Mouse (Mus musculus): Measurements from ENCODE around the gene Zdhhc7. TPM values are rescaled to one million over a fixed set of nuclear protein-coding genes. Genes with fewer than 3 reads are reported as not detected.

The Zdhhc7 gene
- polyA plus RNA-seq, 1 experiment from 2014 or later: 24.7 TPM

GRCm38 (mm10) chr8:120074516-120074915 lies 26.8 kb downstream of the Zdhhc7 start:
- 71% methylated on average over 6 of the region's 6 CpGs for WGBS (ENCODE audit: insufficient replicate concordance)
- no peak for ATAC-seq (replicated peaks; ENCODE audit: insufficient number of reproducible peaks, low FRiP score, low TSS enrichment)
- no peak overlapping the region for H3K27ac ChIP-seq (ENCODE audit: low read depth, low read length)
- no peak overlapping the region for H3K4me3 ChIP-seq (ENCODE audit: low read depth, low read length)
- H3K9ac ChIP-seq (ENCODE audit: low read depth, low read length): no peak overlapping the region
- 0 out of 2 replicates have a peak, but pooled peaks cover 5% of the 10 kb centered on the region for H3K4me1 ChIP-seq (ENCODE audit: control insufficient read depth, insufficient read depth, low read length)
- H3K4me2 ChIP-seq: no peak overlapping the region
- H3K9me3 ChIP-seq (replicated peaks; ENCODE audit: control insufficient read depth, low read length): no peaks in the 10 kb centered on the region
- no peaks in the 10 kb centered on the region for H3K36me3 ChIP-seq (ENCODE audit: control insufficient read depth, insufficient read depth, low read length)
- H3K27me3 ChIP-seq (ENCODE audit: control insufficient read depth, insufficient read depth, low read length): peaks cover 3% of the 10 kb centered on the region; the same call in 1 of the 2 replicates

DNA sequence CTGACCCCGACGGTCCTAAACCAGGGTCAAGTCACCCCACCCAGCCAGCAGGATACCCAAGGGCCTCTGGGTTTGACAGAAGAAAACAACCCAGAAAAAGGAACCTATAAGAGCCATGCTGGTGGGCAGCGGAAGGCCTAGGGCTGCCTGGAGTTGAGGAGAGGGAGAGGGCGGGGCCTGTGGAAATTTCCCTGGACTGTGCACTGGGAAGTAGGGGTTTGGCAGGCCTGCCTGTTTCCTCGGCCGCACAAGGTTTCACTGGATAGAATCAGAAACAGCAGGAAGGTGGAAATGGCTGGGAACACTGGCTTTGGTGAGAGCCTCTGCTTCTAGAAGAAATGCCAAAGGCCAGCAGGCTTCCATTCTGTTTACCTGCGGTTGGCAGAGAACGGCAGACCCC lies 28.5 kb downstream of the Zdhhc7 start:
- no peak overlapping the region for H3K27ac ChIP-seq (ENCODE audit: low read depth, low read length)
- H3K4me3 ChIP-seq (ENCODE audit: low read depth, low read length): no peak overlapping the region
- H3K9me3 ChIP-seq (replicated peaks; ENCODE audit: control insufficient read depth, low read length): no peaks in the 10 kb centered on the region
- 0 out of 2 replicates have a peak, but pooled peaks cover 5% of the 10 kb centered on the region for H3K4me1 ChIP-seq (ENCODE audit: control insufficient read depth, insufficient read depth, low read length)
- WGBS (ENCODE audit: insufficient replicate concordance): 79% methylated on average over 8 of the region's 8 CpGs
- H3K27me3 ChIP-seq (ENCODE audit: control insufficient read depth, insufficient read depth, low read length): peaks cover 3% of the 10 kb centered on the region; the same call in 1 of the 2 replicates
- H3K9ac ChIP-seq (ENCODE audit: low read depth, low read length): no peak overlapping the region
- H3K4me2 ChIP-seq: no peak overlapping the region
- ATAC-seq (replicated peaks; ENCODE audit: insufficient number of reproducible peaks, low FRiP score, low TSS enrichment): no peak
- no peaks in the 10 kb centered on the region for H3K36me3 ChIP-seq (ENCODE audit: control insufficient read depth, insufficient read depth, low read length)

DNA sequence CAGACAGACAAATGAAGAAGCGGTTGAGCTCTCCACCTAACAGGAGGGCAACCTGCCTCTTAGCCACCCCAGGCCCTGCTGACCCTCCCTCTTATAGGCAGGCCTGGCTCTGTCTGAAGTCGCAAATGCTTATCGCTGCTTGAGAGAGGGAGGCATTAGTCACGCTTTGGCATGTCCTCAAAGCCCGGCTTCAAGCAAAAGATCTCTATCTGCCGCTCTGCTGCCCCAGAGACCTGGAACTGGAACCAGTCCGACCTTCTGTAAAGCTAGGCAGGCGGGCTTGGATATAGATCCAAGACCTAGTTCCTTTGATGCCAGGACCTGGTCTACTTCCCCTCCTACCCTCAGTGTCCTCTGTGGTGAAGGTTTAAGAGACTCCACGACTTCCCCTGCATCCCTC lies 29.0 kb downstream of the Zdhhc7 start:
- Histone ChIP-seq H3K9me3 (replicated peaks; ENCODE audit: control insufficient read depth, low read length) (peaks cover 3% of the 10 kb centered on the region), H3K4me3 (ENCODE audit: low read depth, low read length) (no peak overlapping the region), H3K27ac (ENCODE audit: low read depth, low read length) (no peak overlapping the region), H3K4me1 (ENCODE audit: control insufficient read depth, insufficient read depth, low read length) (0 out of 2 replicates have a peak, but pooled peaks cover 5% of the 10 kb centered on the region), H3K27me3 (ENCODE audit: control insufficient read depth, insufficient read depth, low read length) (peaks cover 3% of the 10 kb centered on the region; the same call in 1 of the 2 replicates), H3K36me3 (ENCODE audit: control insufficient read depth, insufficient read depth, low read length) (no peaks in the 10 kb centered on the region), H3K4me2 (no peak overlapping the region), H3K9ac (ENCODE audit: low read depth, low read length) (no peak overlapping the region)
- WGBS (ENCODE audit: insufficient replicate concordance): 59% methylated on average over 9 of the region's 9 CpGs
- ATAC-seq (replicated peaks; ENCODE audit: insufficient number of reproducible peaks, low FRiP score, low TSS enrichment): no peak

- no peak for ATAC-seq (replicated peaks; ENCODE audit: insufficient number of reproducible peaks, low FRiP score, low TSS enrichment)
- 0 out of 2 replicates have a peak, but pooled peaks cover 5% of the 10 kb centered on the region for H3K4me1 ChIP-seq (ENCODE audit: control insufficient read depth, insufficient read depth, low read length)
- no peak overlapping the region for H3K9ac ChIP-seq (ENCODE audit: low read depth, low read length)
These were observed 29.6 kb downstream of the Zdhhc7 start for GRCm38 (mm10) chr8:120071684-120072083.

GRCm38 (mm10) chr8:120067936-120068668 lies 33.2 kb downstream of the Zdhhc7 start:
- peaks cover 3% of the 10 kb centered on the region; the same call in 1 of the 2 replicates for H3K27me3 ChIP-seq (ENCODE audit: control insufficient read depth, insufficient read depth, low read length)
- peaks cover 4% of the 10 kb centered on the region for H3K9me3 ChIP-seq (replicated peaks; ENCODE audit: control insufficient read depth, low read length)
- no peak overlapping the region for H3K9ac ChIP-seq (ENCODE audit: low read depth, low read length)
- no peak overlapping the region for H3K27ac ChIP-seq (ENCODE audit: low read depth, low read length)
- ATAC-seq (replicated peaks; ENCODE audit: insufficient number of reproducible peaks, low FRiP score, low TSS enrichment): no peak
- no peak overlapping the region for H3K4me3 ChIP-seq (ENCODE audit: low read depth, low read length)
- 0 out of 2 replicates have a peak, but pooled peaks cover 5% of the 10 kb centered on the region for H3K4me1 ChIP-seq (ENCODE audit: control insufficient read depth, insufficient read depth, low read length)
- no peaks in the 10 kb centered on the region for H3K36me3 ChIP-seq (ENCODE audit: control insufficient read depth, insufficient read depth, low read length)
- H3K4me2 ChIP-seq: no peak overlapping the region
- 58% methylated on average over 19 of the region's 19 CpGs for WGBS (ENCODE audit: insufficient replicate concordance)

More at GRCm38 (mm10) chr8:120071684-120072083, 29.6 kb downstream of the Zdhhc7 start:
- Histone ChIP-seq H3K36me3 (ENCODE audit: control insufficient read depth, insufficient read depth, low read length) (no peaks in the 10 kb centered on the region), H3K4me3 (ENCODE audit: low read depth, low read length) (no peak overlapping the region), H3K27ac (ENCODE audit: low read depth, low read length) (no peak overlapping the region; the same call in 1 of the 2 replicates), H3K9me3 (replicated peaks; ENCODE audit: control insufficient read depth, low read length) (peaks cover 4% of the 10 kb centered on the region), H3K27me3 (ENCODE audit: control insufficient read depth, insufficient read depth, low read length) (peaks cover 5% of the 10 kb centered on the region), H3K4me2 (no peak overlapping the region)
- WGBS (ENCODE audit: insufficient replicate concordance): 26% methylated on average over 4 of the region's 4 CpGs

- Histone ChIP-seq H3K27me3 (ENCODE audit: control insufficient read depth, insufficient read depth, low read length) (peaks cover 3% of the 10 kb centered on the region; the same call in 1 of the 2 replicates), H3K4me2 (no peak overlapping the region), H3K9ac (ENCODE audit: low read depth, low read length) (no peak overlapping the region), H3K36me3 (ENCODE audit: control insufficient read depth, insufficient read depth, low read length) (no peaks in the 10 kb centered on the region), H3K27ac (ENCODE audit: low read depth, low read length) (no peak overlapping the region), H3K4me1 (ENCODE audit: control insufficient read depth, insufficient read depth, low read length) (no peaks in the 10 kb centered on the region), H3K9me3 (replicated peaks; ENCODE audit: control insufficient read depth, low read length) (peaks cover 4% of the 10 kb centered on the region), H3K4me3 (ENCODE audit: low read depth, low read length) (no peak overlapping the region)
- WGBS (ENCODE audit: insufficient replicate concordance): 76% methylated on average over 4 of the region's 4 CpGs
- no peak for ATAC-seq (replicated peaks; ENCODE audit: insufficient number of reproducible peaks, low FRiP score, low TSS enrichment)
These were observed 35.1 kb downstream of the Zdhhc7 start for GRCm38 (mm10) chr8:120066226-120066625.

- ATAC-seq (replicated peaks; ENCODE audit: insufficient number of reproducible peaks, low FRiP score, low TSS enrichment): no peak
- peaks cover 3% of the 10 kb centered on the region; the same call in 1 of the 2 replicates for H3K27me3 ChIP-seq (ENCODE audit: control insufficient read depth, insufficient read depth, low read length)
- 80% methylated on average over 8 of the region's 8 CpGs for WGBS (ENCODE audit: insufficient replicate concordance)
- no peaks in the 10 kb centered on the region for H3K36me3 ChIP-seq (ENCODE audit: control insufficient read depth, insufficient read depth, low read length)
- peaks cover 4% of the 10 kb centered on the region for H3K9me3 ChIP-seq (replicated peaks; ENCODE audit: control insufficient read depth, low read length)
- H3K4me2 ChIP-seq: no peak overlapping the region
- no peak overlapping the region for H3K9ac ChIP-seq (ENCODE audit: low read depth, low read length)
- H3K27ac ChIP-seq (ENCODE audit: low read depth, low read length): no peak overlapping the region
- no peak overlapping the region for H3K4me3 ChIP-seq (ENCODE audit: low read depth, low read length)
- no peaks in the 10 kb centered on the region for H3K4me1 ChIP-seq (ENCODE audit: control insufficient read depth, insufficient read depth, low read length)
These were observed 35.7 kb downstream of the Zdhhc7 start for GRCm38 (mm10) chr8:120065611-120066010.

- peaks cover 6% of the 10 kb centered on the region; the same call in 1 of the 2 replicates for H3K27me3 ChIP-seq (ENCODE audit: control insufficient read depth, insufficient read depth, low read length)
- peaks cover 4% of the 10 kb centered on the region for H3K9me3 ChIP-seq (replicated peaks; ENCODE audit: control insufficient read depth, low read length)
- H3K9ac ChIP-seq (ENCODE audit: low read depth, low read length): no peak overlapping the region
- WGBS (ENCODE audit: insufficient replicate concordance): 70% methylated on average over 3 of the region's 3 CpGs
- no peaks in the 10 kb centered on the region for H3K36me3 ChIP-seq (ENCODE audit: control insufficient read depth, insufficient read depth, low read length)
- H3K27ac ChIP-seq (ENCODE audit: low read depth, low read length): no peak overlapping the region
- no peak overlapping the region for H3K4me3 ChIP-seq (ENCODE audit: low read depth, low read length)
- ATAC-seq (replicated peaks; ENCODE audit: insufficient number of reproducible peaks, low FRiP score, low TSS enrichment): no peak
- H3K4me2 ChIP-seq: no peak overlapping the region
- no peaks in the 10 kb centered on the region for H3K4me1 ChIP-seq (ENCODE audit: control insufficient read depth, insufficient read depth, low read length)
These were observed 38.0 kb downstream of the Zdhhc7 start for GRCm38 (mm10) chr8:120063326-120063725.

Data from heart, embryonic 11.5 days (tissue).